Mouse (Mus musculus): ENCODE measurements around the gene Rnf207.

Gene Rnf207

DNA sequence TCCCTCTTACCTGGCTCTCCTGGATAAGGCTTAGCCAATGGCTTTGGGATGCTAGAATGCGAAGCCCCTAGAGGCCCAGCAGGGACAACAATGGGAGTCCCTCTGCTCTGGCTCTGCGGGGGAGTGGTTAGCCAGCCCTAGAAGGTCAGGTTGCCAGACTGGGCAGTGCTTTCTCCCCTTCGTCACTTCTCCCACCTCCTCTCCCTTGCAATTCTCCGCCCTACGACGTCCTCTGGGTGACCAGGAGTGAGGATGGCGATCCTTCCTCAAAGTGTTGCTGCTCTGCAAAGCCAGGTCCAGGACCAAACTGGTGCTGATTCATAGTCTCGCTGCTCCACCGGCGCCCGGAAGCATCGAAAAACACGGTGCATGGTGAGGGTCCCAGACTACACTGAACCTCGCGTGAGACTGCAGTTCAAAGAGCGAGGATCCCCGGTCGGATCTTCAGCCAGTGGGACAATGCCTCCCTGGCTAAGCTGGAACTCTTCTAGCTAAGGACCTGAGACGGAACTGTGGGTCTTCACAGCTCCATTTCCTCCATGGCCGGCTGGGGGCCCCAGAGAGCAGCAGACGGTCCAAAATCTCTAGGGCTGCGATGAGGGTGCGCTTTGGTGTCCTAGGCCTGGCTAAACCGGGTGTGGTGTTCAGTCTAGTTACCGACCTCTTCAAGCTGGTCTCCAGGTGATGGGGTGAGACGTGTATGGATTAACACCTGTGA is at the start of gene Rnf207:
Gene Rnf207, minus strand, starts transcription at position 477 of the 718 bp plus-strand sequence.
- no peak for DNase-seq (ENCODE audit: extremely low read depth, low read depth)

DNA sequence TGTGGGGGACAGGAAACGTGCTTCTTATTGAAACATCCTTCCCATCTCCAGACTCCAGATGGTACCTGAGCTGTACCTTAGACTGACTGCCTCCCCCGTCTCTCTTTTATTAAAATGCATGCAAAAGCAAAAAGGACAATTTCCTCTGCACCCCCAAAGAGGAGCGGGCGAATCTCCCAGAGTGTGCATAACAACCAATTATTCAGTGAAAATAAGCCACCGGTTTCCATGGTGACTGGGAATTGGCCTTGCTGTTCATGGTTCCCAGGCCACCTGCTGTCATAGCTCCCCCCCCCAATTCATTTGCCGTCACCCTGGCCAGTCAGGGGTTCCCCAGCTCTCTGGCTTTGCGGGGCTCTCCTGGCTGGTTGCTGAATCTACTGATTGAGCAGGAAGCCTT is 46.4 kb upstream of the Rnf207 start:
- DNase-seq (ENCODE audit: extremely low read depth, low read depth): no peak

DNA sequence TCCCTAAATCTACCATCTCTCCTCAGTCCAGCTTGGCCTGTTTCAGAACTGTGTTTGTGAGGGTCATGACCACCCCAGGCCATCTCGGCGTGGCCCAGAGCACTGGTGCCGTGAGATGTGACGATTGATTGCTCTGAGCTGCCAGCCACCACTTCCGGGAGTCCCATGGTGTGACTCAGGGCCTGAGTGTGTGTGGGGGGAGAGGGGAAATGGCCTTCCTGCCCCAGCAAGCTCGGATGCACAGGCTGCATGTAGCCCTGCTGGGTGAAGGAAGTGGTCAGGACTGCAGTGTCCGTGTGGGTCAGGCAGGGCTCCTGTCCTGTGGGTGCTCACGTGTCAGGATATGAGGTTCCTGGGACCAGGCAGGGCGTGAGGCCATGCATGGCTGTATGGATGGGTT is 43.4 kb upstream of the Rnf207 start:
- no peak for DNase-seq (ENCODE audit: extremely low read depth, low read depth)

DNA sequence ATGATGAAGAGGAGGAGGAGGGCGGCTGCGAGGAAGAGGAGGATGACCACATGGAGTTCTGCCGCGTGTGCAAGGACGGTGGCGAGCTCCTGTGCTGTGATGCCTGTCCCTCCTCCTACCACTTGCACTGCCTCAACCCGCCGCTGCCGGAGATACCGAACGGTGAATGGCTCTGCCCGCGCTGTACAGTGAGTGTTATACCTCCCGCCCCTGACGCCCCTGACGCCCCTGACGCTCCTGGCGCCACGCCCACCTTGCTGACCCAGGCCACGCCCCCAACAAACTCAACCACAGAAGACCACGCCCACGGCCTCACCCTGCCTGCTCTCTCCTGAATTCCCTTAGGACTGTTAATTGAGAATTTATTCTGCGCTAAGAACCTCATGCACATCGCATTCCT is 42.1 kb upstream of the Rnf207 start:
- no peak for DNase-seq (ENCODE audit: extremely low read depth, low read depth)

DNA sequence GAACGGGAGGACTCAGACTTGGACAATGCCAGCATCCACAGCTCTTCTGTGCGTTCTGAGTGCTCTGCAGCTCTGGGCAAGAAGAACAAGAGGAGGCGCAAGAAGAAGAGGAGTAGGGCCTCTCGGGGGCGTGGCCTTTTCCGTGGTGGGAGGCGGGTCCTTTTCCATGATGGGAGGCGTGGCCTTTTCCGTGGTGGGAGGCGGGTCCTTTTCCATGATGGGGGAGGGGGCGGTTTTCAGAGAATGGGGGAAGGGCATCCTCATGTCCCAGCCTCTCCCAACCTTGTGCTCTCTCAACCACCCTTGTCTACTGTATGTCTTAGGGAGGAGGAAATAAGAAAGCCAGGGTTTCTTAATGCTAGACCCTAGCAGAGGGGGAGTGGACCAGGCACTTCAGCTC is 40.9 kb upstream of the Rnf207 start:
- DNase-seq (ENCODE audit: extremely low read depth, low read depth): no peak

DNA sequence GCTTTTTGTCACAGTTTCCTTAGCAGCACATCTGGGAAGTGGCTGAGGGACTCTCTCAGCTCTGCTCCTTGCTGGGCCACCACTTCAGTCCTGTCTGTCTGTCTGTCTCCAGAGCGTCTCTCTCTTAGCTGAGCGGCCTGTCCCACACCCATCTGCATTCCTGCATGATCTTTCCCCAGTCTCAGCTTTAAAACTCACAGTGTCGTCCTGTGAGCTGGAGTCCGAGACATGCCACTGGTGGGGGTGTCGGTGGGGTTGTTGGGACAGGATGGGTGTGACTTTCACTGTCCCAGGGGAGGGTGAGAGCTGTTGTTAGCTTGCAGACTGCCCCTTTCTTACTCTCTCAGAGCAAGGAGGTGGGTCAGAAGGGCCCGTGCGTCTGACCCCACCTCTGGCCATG is 36.9 kb upstream of the Rnf207 start:
- no peak for DNase-seq (ENCODE audit: extremely low read depth, low read depth)

DNA sequence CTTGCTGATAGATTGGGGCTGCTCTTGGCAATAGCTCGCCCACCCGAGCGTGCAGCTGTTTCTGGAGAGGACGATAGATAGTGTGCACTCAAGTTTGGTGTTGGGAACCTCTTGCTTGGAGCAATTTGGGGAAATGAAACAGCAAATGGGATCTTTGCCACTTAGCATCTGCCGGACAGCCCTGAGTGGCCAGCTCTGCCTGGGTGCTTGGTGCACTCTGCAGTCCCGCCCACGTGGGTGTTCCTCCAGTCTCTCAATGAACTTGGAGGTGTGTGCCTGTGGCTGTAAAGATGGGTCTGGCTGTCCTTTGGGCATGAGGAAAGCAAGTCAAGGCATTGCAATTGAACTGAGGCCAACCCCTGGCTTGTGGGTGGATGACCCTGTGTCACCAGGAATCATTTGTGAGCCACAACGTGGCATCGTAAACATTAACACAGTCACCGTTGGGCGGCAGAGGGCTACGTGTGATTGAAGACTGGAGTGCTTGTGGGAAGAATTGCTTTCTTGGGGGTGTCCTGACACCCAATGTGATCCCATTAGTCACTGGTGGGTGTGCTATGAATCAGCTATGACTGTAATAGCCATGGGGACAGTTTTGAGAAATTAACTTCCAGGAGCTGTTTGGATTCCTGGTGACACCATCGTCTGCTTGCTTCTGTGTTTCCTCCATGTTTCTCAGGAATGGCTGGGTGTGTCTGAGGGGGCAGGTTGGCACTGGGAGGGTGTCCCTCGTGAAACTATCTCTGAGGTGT is 35.3 kb upstream of the Rnf207 start:
- no peak for DNase-seq (ENCODE audit: extremely low read depth, low read depth)

DNA sequence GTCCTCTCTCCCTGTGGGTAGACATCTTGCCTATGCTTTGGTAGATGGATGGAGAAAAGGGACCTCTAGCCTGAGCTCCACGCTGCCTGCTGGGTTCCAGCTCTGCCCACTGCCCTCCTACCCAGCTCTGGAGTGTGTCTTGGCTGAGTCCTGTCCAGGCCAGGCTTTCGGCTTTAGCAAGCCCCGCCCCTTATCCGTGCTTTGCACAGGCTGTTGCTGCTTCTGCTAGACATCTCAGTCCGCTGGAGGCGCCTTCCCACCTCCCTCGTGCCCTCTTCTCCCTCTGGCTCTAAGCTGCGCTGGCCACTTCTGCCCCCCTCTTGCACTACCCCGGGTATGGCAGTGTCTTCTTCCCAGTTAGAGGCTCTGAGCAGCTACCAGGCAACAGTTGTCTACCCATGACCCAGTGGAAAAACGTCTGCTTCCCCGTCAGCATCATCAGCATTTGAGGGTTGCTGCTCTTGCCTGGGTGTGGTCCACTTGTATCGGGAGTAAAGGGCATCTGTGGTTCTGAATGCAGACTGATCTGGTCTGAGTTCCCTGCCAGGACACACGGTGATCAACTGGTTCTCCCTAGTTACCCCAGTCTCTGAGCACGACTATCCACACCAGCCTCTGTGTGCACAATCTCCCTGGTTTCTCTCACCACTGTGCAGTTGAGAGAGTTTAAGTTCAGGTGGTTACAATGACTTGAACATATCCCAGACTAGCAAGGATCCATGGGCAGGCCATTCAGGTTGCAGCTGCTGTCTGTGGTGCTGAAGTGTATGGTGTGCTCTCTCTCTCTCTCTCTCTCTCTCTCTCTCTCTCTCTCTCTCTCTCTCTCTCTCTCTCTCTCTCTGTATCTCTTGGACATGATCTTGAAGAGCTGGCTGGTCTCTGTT is 32.9 kb upstream of the Rnf207 start:
- DNase-seq (ENCODE audit: extremely low read depth, low read depth): no peak

DNA sequence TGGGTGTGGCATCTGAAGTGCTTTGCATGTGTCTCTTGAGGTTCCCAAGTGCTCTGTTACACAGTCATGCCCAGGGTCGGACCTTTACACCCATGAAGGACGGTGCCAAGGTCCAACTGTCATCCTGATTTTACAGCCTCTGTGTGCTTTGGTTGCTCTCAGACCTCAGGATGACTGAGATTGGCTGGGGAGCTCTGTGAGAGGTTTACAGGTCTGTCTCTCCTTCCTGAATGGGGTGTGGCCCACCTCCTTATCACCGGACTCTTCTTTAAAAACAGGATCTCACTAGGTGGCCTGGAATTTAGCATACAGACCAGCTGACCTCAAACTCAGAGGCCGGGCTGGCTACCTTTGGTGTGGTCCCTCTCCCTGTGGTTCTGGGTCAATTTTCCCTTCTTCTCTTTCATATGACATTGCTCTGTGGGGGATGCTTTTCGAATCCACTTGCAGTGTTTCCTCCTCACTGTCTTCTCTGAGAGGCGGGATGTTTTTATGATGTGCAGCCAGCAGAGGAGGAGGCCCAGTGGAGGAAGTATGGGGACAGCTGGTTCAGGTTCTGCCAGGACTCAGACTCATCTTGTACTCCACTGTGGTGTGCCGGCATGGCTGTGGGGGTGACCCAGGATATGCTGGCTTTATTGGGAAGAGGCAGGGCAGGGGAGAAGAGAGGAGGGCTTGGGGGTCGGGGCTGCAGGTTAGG is 32.1 kb upstream of the Rnf207 start:
- no peak for DNase-seq (ENCODE audit: extremely low read depth, low read depth)

DNA sequence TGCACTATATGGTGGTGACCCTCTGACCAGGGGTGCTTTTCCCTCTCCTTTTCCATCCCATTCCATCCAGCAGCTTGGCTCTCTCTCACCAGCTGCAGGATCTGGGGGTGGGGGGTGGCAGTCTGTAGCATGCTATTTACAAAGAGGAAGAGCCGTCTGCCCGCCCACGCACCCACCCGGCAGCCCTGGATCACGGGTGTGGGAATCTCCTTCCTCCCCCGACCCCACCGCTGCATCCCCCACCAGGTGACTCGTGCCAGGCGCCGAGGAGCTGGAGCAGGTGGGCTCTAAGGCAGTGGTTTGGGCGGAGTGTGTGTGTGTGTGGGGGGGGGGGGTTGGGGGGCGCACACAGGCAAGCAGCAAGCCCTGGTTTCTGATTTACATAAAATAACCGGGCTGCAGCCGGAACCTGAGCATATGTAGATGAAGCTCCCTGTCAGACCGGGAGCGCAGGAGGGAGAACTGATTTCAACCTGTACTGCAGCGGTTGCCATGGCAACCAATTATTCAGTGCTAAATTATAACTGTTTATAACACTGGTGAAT is 31.1 kb upstream of the Rnf207 start:
- DNase-seq (ENCODE audit: extremely low read depth, low read depth): no peak

DNA sequence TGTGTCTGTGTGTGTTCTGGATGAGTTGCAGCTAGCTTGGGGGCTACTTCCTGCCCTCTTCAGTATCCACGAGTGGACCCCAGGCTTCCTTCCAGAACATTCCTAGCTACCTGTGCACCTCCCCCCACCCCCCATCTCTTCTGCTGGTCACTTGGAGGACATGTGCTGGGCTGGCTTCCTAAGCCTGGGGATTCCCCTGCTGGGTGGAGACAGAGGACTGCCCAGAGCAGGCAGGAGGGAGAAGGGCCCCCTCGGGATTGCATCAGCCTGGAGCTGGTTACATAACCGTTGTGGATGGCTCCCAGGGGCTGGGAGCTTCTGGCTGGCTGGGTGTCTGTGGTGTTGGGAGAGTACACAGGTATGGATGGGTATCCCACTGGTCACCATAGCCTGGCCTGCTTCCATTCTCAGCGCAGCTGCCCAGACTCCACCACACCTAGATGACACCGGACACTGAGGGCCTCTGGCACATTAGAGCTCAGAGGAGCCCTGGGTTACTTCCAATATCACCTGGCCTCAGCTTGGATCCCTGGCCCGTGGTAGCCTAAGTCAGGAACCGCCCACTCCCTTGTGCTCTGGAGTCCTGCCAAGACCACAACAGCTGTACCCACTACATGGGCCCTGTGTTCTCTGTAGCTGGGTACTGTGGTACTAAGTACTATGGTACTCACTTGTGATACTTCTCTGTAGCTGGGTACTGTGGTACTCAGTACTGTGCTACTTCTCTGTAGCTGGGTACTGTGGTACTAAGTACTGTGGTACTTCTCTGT is 26.5 kb upstream of the Rnf207 start:
- DNase-seq (ENCODE audit: extremely low read depth, low read depth): no peak

DNA sequence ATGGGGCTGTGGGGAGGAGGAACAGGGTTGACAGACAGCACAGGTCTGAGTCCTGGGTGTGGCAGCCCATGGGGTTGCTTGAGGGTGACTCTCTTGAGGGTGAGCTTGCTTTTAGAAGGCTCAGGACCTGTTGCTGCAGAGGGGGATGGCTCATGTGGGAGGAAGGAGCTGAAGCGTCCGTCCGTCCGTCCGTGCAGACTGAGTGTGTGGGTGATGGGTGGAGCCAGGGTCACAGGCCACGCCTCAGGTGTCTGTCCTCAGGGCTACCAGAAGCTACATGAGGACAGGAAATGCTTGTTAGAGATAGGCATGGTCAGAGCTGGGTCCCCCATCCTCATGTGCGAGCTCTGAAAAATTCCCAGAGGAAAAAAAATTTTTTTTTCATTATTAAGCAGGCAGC is 25.9 kb upstream of the Rnf207 start:
- DNase-seq (ENCODE audit: extremely low read depth, low read depth): no peak

DNA sequence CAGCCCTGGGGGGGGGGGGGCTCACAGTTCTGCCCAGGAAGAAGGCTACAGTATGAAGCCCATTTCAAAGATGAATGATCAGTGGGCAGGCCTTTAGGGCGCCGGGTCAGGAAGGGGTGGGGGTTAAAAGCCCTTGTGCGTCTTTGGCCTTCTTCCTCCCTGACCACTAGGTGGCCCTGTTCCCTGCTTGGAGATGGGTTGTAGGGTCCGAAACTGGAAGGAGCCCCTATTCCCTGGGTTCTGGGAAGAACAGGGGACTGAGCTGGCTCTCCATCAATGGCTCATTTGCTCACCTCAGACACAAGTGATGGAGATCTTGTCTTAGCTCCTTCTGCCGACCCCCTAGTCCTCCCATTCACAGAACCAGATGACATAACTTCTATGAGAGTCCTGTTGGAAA is 24.5 kb upstream of the Rnf207 start:
- no peak for DNase-seq (ENCODE audit: extremely low read depth, low read depth)

DNA sequence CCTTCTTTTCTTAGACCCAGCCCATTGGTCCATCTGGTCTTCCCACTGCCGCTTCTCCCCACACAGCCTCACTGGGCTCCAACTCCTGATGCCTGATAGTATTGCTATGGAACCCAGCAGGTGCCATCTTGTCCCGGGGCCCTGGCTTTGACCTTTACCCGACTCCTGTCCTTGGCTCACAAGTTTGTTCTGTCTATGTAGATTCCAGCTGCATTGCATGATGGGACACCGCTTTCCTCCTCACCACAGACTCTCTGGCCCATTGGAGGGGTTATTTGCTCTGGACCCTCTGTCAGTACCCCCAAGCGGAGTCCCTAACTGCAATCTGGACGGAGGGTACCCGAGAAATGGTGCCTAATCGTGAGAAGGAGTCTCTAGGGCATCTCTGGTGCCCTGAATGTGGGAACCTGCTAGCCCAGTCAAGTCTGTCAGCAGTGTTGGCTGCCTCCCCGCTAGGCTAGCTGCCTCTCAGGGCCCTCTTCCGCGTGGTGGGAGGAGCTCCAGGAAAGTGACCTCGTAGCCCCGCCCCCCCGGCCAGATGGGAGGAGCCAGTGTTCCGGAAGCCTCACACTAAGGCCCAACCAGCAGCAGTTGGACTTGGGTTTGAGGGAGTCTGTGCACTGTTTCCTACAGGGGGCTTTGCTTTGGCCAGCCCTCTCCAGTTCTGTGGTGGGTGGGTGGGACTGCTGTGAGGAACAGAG is 21.9 kb upstream of the Rnf207 start:
- DNase-seq (ENCODE audit: extremely low read depth, low read depth): no peak

DNA sequence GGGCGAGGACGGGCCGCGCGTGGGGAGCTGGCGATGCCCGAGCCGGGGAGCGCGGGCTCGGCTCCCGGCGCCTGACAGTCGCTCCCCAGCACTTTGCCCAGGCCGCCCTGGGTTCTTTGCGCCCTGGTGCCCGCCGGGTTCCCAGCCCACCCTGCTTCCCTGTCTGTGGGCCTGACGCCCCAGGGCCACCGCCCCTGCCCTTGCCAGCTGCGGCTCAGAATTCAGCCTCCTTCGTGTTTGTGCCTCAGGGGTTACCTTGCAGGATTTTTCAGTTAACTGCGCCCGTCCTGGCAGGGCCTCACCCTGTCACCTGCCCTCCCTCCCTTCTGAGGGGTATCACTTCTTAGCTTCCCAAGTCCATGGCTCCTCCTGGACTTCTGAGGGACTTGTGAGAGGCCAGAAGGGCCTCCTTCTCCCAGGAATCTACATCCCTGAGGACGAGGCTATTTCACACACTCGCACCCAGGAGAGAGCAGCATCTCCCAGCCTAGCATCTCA is 20.5 kb upstream of the Rnf207 start:
- no peak for DNase-seq (ENCODE audit: extremely low read depth, low read depth)

DNA sequence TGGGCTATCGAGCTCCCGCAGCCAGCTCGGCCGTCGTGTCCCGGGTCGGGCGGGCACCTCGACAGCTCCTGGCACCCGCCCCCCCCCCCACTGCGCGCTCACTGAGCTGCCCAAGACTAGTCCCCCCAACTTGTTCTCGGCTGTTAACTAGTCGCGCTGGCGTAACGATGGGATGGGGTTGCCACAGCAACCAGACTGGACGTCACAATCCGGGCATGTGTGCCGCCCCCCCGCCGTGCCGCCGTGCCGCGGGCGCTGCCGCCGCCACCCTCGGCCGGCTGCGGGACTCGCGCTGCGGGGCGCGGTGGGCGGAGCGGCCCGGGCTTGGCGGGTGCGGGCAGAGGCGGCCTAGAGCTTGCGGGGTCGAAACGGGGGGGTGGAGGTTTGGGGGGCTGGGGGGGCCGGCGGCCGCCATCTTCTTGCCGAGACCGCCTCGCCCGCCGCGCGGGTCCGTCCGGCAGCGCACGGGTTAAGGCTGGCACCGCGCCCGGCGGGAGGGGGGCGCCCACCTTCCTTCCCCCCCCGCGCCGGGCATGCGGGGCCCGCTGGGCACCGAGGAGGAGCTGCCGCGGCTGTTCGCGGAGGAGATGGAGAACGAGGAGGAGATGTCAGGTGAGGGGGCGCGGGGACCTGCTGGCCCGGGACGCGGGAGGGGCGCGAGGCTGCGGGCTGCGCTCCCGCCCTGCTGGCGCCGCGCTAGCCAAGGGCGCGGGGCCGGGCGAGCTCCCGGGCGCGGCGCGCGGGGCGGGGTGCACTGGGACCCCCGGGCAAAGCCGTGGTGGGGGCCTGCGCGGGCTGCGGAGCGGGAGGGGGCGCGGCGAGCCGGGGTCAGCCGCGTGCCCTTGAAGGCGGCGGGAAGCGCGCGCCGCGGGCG is 19.9 kb upstream of the Rnf207 start, which contains the start of gene Chd5:
Gene Chd5, plus strand, starts transcription at position 233 of the 874 bp plus-strand sequence.
- no peak for DNase-seq (ENCODE audit: extremely low read depth, low read depth)

DNA sequence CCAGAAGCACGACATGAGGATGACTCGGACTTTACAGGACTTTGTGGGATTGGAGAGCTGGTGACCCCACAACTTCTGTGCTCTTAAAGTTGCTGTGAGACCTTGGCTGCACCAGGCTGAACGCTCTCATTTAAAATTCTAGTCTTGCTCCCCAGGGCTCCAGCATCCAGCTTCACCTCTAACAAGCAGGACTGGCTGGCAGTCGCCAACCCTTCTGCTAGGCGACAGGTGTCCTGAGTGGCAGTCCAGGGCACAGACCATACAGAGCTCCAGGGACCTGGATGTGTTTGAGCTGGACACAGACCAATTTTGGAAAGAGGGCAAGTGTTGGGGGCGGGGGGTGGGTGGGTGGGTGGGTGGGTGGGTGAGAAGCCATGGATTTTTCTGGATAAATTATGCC is 19.0 kb upstream of the Rnf207 start:
- no peak for DNase-seq (ENCODE audit: extremely low read depth, low read depth)

DNA sequence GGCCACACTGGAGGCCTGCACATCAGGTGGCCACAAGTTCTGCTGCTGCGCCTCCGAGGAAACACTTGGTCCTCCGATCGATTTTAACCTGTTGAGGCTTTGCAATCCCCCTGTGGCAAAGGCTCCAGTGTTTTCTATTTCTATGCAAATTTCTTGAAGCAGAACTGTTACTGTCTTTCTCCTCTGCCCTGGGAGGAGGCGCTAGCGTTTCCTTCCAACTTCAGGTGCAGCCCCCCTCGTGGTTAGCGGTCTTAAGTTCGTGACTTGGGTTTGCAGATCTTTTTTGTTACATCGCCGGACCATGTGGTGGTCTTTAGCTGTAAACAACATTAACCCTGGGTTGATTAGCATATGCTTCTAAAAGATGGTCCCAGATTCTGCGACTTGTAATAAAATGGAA is 14.8 kb upstream of the Rnf207 start:
- DNase-seq (ENCODE audit: extremely low read depth, low read depth): no peak

DNA sequence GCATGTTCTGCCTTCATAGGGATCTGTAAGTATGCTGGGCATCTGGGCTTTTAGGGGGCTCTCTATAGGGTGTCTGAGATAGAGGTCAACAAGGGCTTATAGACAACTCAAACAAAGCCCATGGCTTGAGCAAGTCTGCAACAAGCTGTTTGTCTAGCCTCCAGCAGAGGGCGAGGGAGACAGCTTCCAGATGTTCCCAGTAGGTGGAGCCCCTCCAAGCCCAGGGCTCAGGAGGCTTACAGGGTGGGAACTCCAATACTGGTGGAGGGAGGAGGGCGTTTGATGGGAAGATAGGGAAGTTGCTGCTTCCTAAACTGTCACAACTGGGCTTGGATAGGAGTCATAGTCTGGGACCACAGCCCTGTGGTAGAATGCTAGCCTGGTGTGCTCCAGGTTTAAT is 14.2 kb upstream of the Rnf207 start:
- peak; percentile 50 for DNase-seq (ENCODE audit: extremely low read depth, low read depth)

Measured in MEL-GATA-1-ER (cell line).